Mouse (Mus musculus) natural killer cell, adult 2 months (primary cell): ENCODE measurements around the gene Nploc4.

Experiments
- DNase-seq, 2 experiments: peaks; one replicate each; pipeline ENCODE4 v3.0.0; 2022; ENCODE audit warnings: low spot score in 2 of 2

The Nploc4 gene

DNA sequence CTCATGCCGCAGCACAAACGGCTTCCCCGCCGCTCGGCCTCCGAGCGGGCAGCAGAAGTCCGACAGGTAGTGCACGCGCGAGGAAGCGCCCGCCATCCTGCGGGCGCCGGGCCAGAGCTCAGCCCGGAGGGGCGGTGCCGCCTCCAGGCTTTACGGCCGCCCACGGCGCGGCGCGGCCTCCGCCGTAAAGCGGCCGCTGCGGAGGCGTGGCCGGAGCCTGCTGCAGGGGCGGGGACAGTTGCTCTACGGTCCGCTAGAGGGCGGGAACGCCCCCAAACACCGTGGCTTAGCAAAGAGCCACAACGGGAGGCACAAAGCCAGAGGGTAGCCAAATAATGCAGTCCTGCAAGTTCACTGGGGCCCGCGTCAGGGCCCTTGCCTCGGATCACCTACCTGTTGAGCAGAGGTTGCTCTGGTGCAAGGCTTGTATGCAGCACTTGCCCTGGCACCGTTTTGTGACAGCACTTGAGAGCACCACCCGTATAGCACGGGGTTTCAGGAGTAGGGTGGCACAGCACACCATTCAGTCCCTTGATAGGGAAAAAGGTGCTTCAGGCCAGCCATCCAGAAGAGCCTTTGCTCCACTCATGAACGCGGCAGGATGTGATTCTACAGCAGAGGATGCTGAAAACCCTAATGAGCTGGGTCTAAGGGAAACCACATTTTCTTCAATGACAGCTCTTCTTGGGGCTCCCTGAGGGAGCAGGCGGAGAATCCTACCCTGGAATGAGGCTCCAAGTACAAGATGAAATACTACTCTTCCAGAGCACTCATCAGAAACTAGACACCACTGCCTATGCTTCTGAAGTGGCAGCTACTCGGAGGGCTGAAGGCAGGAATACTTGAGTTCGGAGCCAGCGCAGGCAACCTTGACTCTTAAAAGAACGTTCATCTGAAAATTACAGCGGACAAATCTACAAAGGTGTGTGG is 58.6 kb downstream of the Nploc4 start, which contains the start of gene Faap100:
Faap100 (minus strand) TSS at position 154 of the 930 bp plus-strand sequence.
- DNase-seq, result peak; percentile 86 to 90

DNA sequence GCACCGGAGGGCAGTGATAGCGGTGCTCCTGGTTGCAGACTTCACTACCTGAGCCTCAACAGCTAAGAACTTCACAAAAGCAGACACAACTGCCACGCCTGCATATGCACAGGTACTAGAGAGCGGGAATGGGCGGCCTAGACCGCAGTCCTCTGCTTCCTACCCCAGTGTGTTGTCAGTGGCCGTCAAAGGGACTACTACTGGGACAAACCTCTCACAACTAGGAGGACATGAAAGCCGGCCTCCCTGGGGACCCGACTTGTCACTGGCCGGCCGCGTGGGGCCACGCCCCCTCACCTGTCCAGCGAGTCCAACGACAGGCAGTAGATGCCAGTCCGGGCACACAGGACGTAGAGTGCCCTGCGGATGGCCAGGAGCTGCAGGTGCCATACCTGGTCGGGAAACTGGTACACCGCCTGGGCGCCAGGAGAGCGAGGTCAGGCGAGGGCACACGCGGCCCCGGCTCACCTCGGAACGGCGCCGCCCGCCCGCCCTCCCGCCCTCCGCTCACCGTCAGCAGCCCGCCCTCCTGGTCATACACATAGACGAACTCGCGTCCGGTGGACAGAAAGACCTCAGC is 59.4 kb downstream of the Nploc4 start:
- peak in 1 of 2 experiments; percentile 32 for DNase-seq

GRCm38 (mm10) chr11:120377337-120377736 is 60.2 kb downstream of the Nploc4 start:
- no peak for DNase-seq

DNA sequence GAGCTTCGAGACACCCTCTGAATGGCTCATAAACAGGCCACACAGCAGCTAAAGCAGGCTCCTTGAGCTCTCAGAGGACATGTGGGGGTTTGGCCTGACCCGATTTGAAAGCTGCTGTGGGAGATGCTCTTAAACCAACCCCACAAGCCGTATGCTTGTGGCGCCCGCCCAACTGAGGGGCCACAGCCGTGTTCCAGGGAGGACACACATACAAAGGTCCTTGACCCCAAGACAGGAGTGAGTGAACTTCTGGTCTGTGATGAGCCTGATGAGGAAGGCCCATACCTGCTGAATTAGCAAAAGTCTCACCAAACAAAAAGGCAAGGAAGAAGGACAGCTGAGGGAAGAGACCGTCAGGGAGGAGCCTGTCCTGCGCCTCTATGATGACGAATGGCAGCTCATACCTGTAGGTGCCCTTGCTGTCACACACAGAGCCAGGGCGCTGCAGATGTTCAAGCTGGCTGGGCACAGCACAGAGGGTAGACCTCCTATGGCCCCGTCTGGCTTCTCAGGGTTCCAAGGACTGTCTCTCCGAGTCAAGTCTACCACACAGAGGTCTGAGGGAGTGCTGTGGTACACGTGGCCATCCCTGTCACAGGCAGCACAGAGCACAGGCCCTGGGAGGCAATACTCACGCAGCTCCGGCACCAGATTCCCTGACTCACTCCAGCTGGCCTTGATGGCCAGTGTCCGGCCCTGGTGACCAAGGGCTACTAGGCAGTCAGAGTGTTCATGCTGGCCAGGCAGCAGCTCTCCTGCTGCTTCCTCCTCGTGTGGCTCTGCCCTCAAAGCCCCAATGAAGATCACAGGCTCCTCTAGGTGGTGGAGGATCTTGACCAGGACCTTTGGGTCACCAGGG is 61.0 kb downstream of the Nploc4 start:
- no peak for DNase-seq

DNA sequence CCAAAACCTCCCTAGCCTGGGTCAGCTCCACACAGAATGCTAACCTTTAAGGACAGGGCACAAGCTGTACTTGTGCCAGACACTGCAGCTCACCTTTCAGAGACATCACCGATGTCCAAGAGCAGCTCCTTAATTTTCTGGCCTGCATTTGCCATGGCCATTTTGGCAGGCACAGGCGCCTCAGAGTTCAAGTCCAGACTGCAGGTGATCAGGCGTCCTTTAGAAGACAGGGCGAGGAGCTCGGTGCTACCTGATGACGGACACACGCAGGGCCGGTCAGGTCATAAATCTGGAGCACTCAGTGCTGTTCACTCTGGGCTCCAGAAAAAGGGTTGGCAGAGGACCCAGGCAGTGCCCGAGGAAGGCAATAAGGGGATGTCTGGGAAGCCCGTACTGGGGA is 62.2 kb downstream of the Nploc4 start:
- DNase-seq, result no peak

GRCm38 (mm10) chr11:120373820-120374586 is 63.5 kb downstream of the Nploc4 start:
- no peak for DNase-seq

DNA sequence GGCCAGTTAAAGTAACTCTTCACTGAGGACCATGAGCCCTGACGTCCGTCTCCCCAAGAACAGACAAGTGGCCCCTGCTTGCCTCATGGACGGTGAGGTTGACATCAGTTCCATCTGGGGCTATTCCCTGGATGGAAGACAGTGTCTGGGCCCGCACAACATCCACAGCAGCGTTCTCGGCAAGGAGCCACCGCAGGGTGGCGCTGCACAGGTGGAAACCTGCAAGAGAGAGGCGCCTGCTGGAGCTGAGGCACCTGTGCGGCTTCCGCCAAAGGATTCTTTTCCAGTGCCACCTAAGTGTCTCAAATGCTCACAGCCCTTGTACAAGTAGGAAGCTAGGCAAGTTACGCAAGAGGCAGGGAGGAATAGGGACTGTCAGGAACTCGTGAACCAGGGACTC is 64.5 kb downstream of the Nploc4 start:
- DNase-seq, result no peak

- DNase-seq, result peak; percentile 58 to 73
These were observed 67.9 kb downstream of the Nploc4 start for GRCm38 (mm10) chr11:120369656-120370055.

GRCm38 (mm10) chr11:120366443-120367027 is 71.0 kb downstream of the Nploc4 start:
- no peak for DNase-seq

- no peak for DNase-seq
These were observed 74.6 kb downstream of the Nploc4 start for GRCm38 (mm10) chr11:120362891-120363290.

DNA sequence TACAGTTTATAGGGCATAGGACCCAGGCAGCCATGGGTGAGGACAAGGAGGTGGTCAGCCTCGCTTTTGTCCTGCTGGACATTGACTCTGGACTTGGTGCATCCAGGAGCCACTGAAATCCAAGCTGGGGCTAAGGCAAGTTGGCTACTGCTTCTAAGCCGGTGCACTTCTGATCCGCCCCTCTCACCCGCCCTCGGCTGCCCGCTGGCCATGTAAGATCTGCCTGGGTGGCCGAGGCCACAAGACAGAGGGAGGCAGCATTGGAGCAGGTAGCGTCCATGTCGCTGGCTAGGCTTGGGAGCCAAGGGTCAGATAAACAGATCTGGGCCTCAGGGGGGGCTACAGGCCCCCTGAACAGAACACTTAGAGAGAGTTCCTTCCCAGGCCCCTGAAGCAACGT is 76.2 kb downstream of the Nploc4 start, which contains the start of gene Fscn2:
Fscn2 (plus strand) TSS at position 240 of the 400 bp plus-strand sequence.
- no peak for DNase-seq

- DNase-seq, result no peak
These were observed 76.8 kb downstream of the Nploc4 start for GRCm38 (mm10) chr11:120360755-120361154.

GRCm38 (mm10) chr11:120360062-120360461 is 77.4 kb downstream of the Nploc4 start:
- no peak for DNase-seq

DNA sequence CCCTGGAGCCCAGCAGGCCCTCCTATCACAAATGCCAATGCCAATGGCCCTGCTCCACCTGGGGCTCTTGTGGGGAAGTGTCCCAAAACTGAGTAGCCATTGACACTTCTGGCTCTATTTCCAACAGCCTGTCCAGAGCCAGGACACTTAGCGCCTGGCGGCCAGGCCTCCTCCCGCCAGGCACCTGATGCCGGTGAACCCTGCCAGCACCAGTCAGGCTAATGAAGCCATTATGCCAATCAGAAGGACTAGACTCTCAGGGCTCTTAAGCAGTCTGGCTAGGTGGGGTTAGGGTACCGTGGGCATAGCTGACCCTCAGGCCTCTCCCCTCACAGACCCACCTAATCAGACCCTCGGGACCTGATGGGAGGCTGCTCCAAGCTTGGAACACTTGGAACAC is 78.1 kb downstream of the Nploc4 start:
- no peak for DNase-seq

DNA sequence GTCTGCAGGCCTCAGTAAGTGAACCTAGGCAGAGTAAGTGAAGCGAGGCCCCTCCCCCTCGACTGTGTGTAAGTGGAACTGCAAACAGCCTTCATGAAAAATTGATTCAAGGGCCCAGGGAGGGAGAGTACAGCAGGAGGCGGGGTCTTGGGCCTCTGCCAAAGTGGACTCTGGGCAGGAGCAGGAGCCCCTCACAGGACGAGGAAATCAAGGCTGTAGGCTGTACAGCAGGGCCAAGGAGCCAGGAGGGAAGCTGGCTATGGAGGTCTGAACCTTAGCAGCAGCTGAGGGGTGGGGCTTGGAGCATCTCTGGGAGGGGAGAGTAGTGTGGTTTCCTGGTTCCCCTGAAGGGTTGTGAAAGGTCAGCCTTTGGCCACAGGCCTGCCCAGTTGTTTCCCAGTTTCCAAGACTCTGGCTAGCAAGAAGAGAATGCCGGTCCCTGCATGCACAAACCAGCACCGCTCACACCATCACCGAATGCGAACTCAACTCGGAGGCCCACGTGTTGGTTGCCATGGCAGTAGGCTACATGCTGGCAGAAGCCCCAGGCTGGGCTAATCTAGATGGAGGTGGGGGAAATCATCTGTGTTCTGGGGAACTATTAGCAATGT is 79.6 kb downstream of the Nploc4 start:
- DNase-seq, result no peak

- DNase-seq, result no peak
These were observed 80.6 kb downstream of the Nploc4 start for GRCm38 (mm10) chr11:120356900-120357299.

DNA sequence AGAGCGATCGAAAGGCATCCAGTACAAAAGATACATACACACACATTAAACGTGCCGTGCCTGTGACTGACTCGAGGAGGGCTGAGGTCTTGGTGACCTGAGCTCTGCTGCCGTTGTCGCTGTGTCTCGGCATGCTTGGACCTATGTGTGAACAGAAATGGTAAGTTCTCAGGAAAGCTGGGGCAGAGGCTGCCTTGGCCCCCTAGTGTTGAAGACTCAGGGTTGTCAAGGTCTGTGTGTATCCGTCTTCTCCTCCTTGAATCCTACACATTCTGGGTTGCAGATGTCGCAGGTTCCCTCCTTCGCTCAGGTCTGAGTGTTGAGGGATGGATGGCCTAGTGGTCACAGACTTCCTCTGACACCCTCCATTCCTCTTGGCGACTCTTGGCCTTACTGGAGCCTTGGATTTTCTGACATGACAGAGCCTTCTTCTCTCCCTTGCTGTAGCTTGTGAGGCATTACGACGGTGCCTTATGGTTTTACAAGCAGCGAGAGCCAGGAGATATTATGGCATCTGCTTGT is 81.1 kb downstream of the Nploc4 start:
- DNase-seq, result no peak

GRCm38 (mm10) chr11:120355277-120356039 is 82.0 kb downstream of the Nploc4 start:
- DNase-seq, result no peak
